Mouse (Mus musculus) heart, postnatal 0 days (tissue): ENCODE data around the gene Cyp24a1. TPM values are rescaled to one million over a fixed set of nuclear protein-coding genes. Genes with fewer than 3 reads are reported as not detected.
A peak's percentile ranks its signal among the peaks of the same experiment; 100 is the strongest.

Experiments used
- ATAC-seq: fragments of 200-750 bp; cut with Nextera tagmentation; 2 replicates; pipeline ENCODE4 v1.8.0; 2017; ENCODE audit warnings: low read depth, moderate number of reproducible peaks, moderate library complexity; ENCODE audit not compliant: insufficient read depth
- DNase-seq: peaks from one replicate; pipeline ENCODE4 v3.0.0-alpha.2; 2016; ENCODE audit warnings: low spot score
- H3K27ac ChIP-seq: fragments of 300-500 bp; sonication (generic); 2 replicates; pipeline ENCODE4 v1.5.1; 2014; ENCODE audit warnings: low read depth, mild to moderate bottlenecking
- H3K27me3 ChIP-seq: fragments of 300-500 bp; sonication (generic); 2 replicates; pipeline ENCODE4 v1.6.1; 2014; ENCODE audit warnings: low read length, mixed read lengths; ENCODE audit not compliant: control insufficient read depth, insufficient read depth
- H3K36me3 ChIP-seq: fragments of 300-500 bp; sonication (generic); replicated peaks from 2 replicates; pipeline ENCODE4 v1.6.1; 2014; ENCODE audit warnings: low read length, mixed read lengths; ENCODE audit not compliant: control insufficient read depth, insufficient read depth
- H3K4me1 ChIP-seq: fragments of 300-500 bp; sonication (generic); 2 replicates; pipeline ENCODE4 v1.6.1; 2014; ENCODE audit warnings: antibody characterized with exemption; ENCODE audit not compliant: control insufficient read depth, insufficient read depth
- H3K4me2 ChIP-seq: fragments of 300-500 bp; sonication (generic); 2 replicates; pipeline ENCODE4 v1.6.1; 2014; ENCODE audit warnings: low read depth, mild to moderate bottlenecking, low read length, moderate library complexity
- H3K4me3 ChIP-seq: fragments of 300-500 bp; sonication (generic); 2 replicates; pipeline ENCODE4 v1.5.1; 2014; ENCODE audit warnings: low read depth, low read length
- H3K9ac ChIP-seq: fragments of 300-500 bp; sonication (generic); replicated peaks from 2 replicates; pipeline ENCODE4 v1.6.1; 2014; ENCODE audit warnings: low read depth, low read length, mixed read lengths
- H3K9me3 ChIP-seq: fragments of 300-500 bp; sonication (generic); replicated peaks from 2 replicates; pipeline ENCODE4 v1.6.1; 2016; ENCODE audit warnings: low read length; ENCODE audit not compliant: control insufficient read depth
- CTCF ChIP-seq: IDR thresholded peaks from 2 replicates; pipeline ENCODE4 v1.5.1; 2016; ENCODE audit warnings: antibody characterized with exemption, control low read depth, low read depth
- EP300 ChIP-seq: IDR thresholded peaks from 2 replicates; pipeline ENCODE4 v1.6.1; 2016; ENCODE audit warnings: antibody characterized with exemption, low read depth
- WGBS: fragments of 180-500 bp; shearing (Covaris S2); extraction: QIAGEN DNeasy Blood & Tissue Kit; methylation state at CpG from one replicate; pipeline ENCODE4 v1.1.7; 2014; 5-methylcytosine and 5-hydroxymethylcytosine counted together
- polyA plus RNA-seq: library from polyadenylated mRNA; unstranded; fragments of >200 nt; fragmentation: Nextera tagmentation; extraction: Ambion mirVana; gene quantifications from 2 replicates; pipeline ENCODE4 v1.2.1, GENCODE M21; 2015
- total RNA-seq: library from RNA; depleted of rRNA; stranded (reverse); fragments of >200 nt; gene quantifications from 2 replicates; pipeline ENCODE4 v1.2.3, GENCODE M21; 2014; ENCODE audit warnings: low replicate concordance

Cyp24a1 gene
- total and polyA plus RNA-seq, 2 experiments from 2014 or later = not detected

DNA sequence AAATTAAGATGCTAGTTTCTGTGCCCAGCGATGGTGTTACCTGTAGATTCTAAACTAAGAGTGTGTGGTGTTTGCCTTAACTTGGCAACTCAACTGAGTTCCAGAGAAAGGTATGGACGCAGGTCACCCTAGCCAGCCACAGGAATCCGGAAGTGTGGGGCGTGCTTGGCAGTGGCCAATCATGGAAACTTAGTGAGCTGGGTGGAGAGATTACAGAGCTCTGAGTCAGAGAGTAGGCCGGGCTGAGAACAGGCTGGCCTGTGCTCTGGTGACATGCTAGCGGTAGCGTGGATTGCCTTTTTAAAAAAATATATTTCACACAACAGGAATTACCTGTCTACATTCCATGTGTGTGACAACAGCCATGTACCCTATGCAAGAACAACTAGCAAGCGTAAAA lies 29.6 kb upstream of the Cyp24a1 start:
- Histone ChIP-seq H3K4me2 (no peak overlapping the region), H3K4me3 (no peak overlapping the region), H3K9ac (no peak overlapping the region), H3K27ac (peak overlapping the region; percentile 53), H3K36me3 (no peaks in the 10 kb centered on the region), H3K4me1 (no peaks in the 10 kb centered on the region), H3K9me3 (no peaks in the 10 kb centered on the region), H3K27me3 (no peaks in the 10 kb centered on the region)
- no peak for TF ChIP-seq EP300
- TF ChIP-seq CTCF = no peak
- 46% methylated on average over 8 of the region's 8 CpGs for WGBS
- peak; percentile 36 for DNase-seq
- peak; percentile 93 for ATAC-seq

DNA sequence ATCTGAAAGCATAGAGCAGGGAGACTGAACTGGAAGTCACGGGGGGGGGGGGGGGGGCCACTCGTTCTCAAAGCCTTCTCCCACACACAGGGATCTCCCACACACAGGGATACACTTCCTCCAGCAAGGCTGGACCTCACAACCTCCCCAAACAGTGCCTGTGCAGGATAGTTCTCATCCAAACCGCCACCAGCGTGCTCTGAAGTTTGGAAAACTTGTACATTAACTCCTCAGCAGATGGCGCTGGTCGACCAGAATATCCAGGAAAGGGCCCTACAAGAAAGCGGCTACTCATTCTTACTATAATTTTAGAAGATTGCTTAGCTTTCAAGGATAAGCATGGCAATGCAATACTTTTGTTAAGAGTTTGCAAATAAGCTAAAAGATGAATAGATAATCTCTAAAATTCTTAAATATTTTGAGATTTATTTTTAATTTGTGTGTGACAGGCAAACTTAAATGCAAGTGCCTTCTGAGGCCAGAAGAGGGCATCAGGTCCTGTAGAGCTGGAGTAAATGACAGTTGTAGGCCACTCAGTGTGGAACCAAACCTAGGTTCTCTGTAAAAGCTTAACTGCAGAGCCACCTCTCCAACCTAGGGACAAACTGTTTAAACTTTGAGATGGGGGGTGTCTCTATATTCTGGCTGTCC lies 23.5 kb upstream of the Cyp24a1 start:
- TF ChIP-seq CTCF (peak; percentile 61), EP300 (no peak)
- H3K4me3 ChIP-seq = no peak overlapping the region
- WGBS = 7% methylated on average over 7 of the region's 7 CpGs
- H3K27me3 ChIP-seq = no peaks in the 10 kb centered on the region
- no peak overlapping the region for H3K27ac ChIP-seq
- DNase-seq (peak; percentile 71), ATAC-seq (peak; percentile 68; the same call in 1 of the 2 replicates)
- H3K9ac ChIP-seq = no peak overlapping the region
- no peaks in the 10 kb centered on the region for H3K9me3 ChIP-seq
- H3K4me1 ChIP-seq = no peaks in the 10 kb centered on the region
- H3K4me2 ChIP-seq = no peak overlapping the region
- H3K36me3 ChIP-seq = peaks cover 37% of the 10 kb centered on the region

- TF ChIP-seq CTCF (no peak), EP300 (no peak)
- ATAC-seq = no peak
- Histone ChIP-seq H3K9me3 (no peaks in the 10 kb centered on the region), H3K4me1 (peaks cover 13% of the 10 kb centered on the region), H3K36me3 (peaks cover 30% of the 10 kb centered on the region), H3K4me2 (no peak overlapping the region), H3K4me3 (no peak overlapping the region), H3K27me3 (no peaks in the 10 kb centered on the region), H3K9ac (no peak overlapping the region), H3K27ac (no peak overlapping the region)
- WGBS = 75% methylated on average over 12 of the region's 12 CpGs
- no peak for DNase-seq
Observed at GRCm38 (mm10) chr2:170513756-170514155, 16.8 kb upstream of the Cyp24a1 start.

- DNase-seq = peak; percentile 84
- Histone ChIP-seq H3K9me3 (no peaks in the 10 kb centered on the region), H3K27ac (peak overlapping the region; percentile 84), H3K27me3 (peaks cover 15% of the 10 kb centered on the region; the same call in 1 of the 2 replicates), H3K36me3 (peaks cover 6% of the 10 kb centered on the region; the same call in 1 of the 2 replicates), H3K9ac (peak overlapping the region; percentile 90), H3K4me3 (peak overlapping the region; percentile 99), H3K4me1 (peaks cover 13% of the 10 kb centered on the region), H3K4me2 (peak overlapping the region; percentile 91)
- TF ChIP-seq CTCF = peak; percentile 92
- peak; percentile 78; the same call in 1 of the 2 replicates for TF ChIP-seq EP300
- peak; percentile 67 for ATAC-seq
- WGBS = under 1% methylated on average over 51 of the region's 69 CpGs
Observed at GRCm38 (mm10) chr2:170511073-170511891, 14.3 kb upstream of the Cyp24a1 start.

DNA sequence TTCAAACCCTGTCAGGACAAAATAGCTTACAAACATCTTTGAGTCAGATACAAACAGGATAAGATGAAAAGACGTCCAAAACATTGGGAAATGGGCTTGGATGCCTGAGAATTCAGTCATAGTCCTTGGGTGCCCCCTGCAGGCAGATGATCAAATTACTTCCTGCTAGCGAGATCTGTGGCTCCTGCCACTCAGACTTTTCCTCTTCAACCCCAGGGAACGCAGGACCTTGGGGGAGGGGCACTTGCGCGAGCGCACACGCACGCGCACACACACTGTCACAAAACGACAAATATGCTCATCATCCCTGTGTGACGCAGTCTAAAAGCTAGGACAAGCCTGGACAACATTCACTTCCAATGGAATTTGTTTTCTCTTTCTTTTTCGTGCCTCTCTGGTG lies 11.9 kb upstream of the Cyp24a1 start:
- DNase-seq (peak; percentile 81), ATAC-seq (peak; percentile 36; the same call in 1 of the 2 replicates)
- H3K36me3 ChIP-seq = no peaks in the 10 kb centered on the region
- H3K4me3 ChIP-seq = peak overlapping the region; percentile 37
- H3K27me3 ChIP-seq = peaks cover 29% of the 10 kb centered on the region
- H3K9me3 ChIP-seq = no peaks in the 10 kb centered on the region
- peaks cover 13% of the 10 kb centered on the region for H3K4me1 ChIP-seq
- no peak overlapping the region for H3K27ac ChIP-seq
- 0 out of 2 replicates have a peak overlapping the region, but pooled peaks have one; percentile 13 for H3K9ac ChIP-seq
- TF ChIP-seq EP300 (no peak), CTCF (peak; percentile 82)
- H3K4me2 ChIP-seq = peak overlapping the region; percentile 63
- 3% methylated on average over 12 of the region's 12 CpGs for WGBS
